Mouse (Mus musculus): ENCODE measurements around the gene Gm28372. TPM values are rescaled to one million over a fixed set of nuclear protein-coding genes. Genes with fewer than 3 reads are reported as not detected.

The Gm28372 gene
- total RNA-seq, 2 experiments from 2014 or later, result not detected

DNA sequence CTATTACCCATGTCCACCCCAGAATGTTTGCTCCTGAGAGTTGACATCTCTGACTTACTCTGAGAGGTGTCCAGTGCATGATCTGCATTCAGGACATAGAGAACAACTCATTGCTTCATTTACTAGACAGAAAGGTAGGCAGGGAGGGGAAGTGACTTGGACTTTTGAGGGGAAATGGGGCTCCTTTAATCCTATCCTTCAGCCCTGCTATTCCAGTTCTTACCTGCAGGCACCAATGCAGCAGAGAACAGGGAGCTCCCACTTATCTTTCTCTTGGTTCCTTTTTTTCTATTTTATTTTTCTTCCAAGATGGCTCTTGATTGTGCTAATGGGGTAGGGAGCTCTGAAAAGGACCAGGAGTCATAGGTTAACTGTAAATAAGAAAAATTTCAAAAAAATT, 43.4 kb downstream of the Gm28372 start:
- DNase-seq, result no peak
- intact Hi-C loops (cut with DNase I; ENCODE audit: low total_unique reads), result no loop called here

DNA sequence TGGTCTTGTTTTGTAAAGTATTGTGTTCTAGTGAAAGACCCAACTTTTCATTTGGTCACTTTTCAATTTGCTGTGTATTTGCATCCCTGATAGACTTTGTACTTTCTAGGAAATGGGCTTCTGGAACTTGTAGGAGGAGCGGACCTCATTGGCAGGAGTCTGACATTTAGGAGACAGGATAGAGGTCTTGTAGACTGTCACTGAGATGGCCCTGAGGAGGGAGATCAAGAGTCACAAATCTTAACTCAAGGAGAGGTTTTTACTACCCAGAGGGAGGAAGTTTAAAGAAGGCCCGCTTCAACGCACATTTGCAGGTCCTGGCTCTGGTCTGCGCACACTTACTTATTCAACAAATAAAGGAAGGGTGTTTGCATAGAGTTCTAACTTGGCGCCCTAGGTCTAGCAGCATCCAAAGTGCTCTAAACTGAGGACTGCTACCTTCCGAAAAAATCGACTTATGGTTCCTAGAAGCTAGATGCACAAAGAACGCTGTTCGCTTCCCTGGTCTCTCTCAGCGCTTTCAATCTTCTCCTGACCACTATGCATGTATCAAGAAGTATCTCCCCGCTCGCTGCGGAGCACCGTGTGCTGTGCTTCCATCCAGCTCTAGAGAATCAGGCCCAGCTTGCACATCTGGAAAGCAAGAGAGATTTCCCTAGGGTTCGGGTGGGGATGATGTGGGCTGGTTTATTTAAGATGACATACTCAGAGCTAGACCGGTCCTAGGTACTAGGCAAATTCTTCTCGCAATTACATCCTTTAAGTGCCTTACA, 44.2 kb downstream of the Gm28372 start:
- intact Hi-C loops (cut with DNase I; ENCODE audit: low total_unique reads), result no loop called here
- DNase-seq, result no peak

GRCm38 (mm10) chr2:130449794-130450433, 44.9 kb downstream of the Gm28372 start, which contains the start of gene Ptpra:
Ptpra (plus strand) TSS chr2:130450278.
- DNase-seq, result peak; percentile 91
- intact Hi-C loops (cut with DNase I; ENCODE audit: low total_unique reads), result no loop called here

DNA sequence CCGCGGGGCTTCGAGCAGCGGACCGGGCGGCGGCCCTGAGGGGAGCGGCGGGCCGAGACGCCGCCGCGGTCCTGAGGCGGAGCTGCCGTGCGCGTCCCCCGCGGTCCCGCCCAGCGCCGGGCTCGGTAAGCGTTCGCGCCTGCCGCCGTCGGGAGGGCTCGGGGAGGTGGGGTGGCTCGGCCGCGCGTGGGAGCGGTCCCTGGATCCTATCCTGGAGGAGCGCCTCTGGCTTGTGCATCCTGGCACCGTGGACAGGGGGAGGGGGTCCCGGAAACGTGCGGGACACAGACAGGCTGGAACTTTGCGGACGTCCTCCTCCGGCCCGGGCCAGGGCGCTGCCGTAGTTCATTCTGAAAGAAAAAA, 45.4 kb downstream of the Gm28372 start:
- intact Hi-C loops (cut with DNase I; ENCODE audit: low total_unique reads), result no loop called here
- DNase-seq, result peak; percentile 75

GRCm38 (mm10) chr2:130451086-130451726, 46.2 kb downstream of the Gm28372 start:
- no peak for DNase-seq
- intact Hi-C loops (cut with DNase I; ENCODE audit: low total_unique reads), result no loop called here

- intact Hi-C loops (cut with DNase I; ENCODE audit: low total_unique reads), result no loop called here
- no peak for DNase-seq
Measured at GRCm38 (mm10) chr2:130451727-130452090, 46.7 kb downstream of the Gm28372 start.

DNA sequence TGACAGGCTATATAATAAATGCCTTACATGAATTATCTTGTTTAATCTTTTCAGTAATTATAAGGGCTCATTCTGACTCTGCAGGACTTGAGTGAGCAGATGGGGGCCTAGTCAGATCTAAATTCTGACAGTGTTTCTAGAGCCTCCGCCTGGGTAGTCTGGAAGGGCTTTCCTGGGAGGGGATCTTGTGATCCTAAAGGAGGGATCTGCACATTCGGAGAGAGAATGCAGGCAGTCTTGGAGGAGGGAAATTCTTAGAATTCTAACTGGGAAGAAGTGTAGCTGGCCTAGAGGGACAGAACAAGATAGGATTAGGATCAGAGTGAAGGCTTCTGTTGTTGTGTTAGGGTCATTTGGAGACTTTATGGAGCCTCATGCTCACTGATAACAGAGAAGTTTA, 47.2 kb downstream of the Gm28372 start:
- intact Hi-C loops (cut with DNase I; ENCODE audit: low total_unique reads), result no loop called here
- DNase-seq, result no peak

DNA sequence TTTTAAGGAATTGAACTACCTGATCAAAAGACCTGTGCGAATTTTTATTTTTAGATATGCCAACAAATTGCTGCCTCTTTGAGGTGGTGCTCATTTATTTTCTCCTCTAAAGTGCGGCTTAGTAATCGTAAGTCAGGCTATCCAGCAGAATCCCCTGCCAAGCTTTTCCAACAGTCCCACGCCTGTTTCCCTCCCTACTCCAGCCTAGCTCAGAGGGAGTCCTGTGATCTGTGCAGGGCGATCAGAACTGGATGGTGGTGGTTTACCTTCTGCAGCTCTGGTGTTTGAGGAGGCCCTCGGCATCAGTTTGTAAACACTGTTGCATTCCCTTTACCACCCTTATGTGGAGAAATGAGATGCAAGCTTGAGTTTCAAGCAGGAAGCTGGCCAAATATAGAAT, 48.4 kb downstream of the Gm28372 start:
- intact Hi-C loops (cut with DNase I; ENCODE audit: low total_unique reads), result no loop called here
- DNase-seq, result no peak

DNA sequence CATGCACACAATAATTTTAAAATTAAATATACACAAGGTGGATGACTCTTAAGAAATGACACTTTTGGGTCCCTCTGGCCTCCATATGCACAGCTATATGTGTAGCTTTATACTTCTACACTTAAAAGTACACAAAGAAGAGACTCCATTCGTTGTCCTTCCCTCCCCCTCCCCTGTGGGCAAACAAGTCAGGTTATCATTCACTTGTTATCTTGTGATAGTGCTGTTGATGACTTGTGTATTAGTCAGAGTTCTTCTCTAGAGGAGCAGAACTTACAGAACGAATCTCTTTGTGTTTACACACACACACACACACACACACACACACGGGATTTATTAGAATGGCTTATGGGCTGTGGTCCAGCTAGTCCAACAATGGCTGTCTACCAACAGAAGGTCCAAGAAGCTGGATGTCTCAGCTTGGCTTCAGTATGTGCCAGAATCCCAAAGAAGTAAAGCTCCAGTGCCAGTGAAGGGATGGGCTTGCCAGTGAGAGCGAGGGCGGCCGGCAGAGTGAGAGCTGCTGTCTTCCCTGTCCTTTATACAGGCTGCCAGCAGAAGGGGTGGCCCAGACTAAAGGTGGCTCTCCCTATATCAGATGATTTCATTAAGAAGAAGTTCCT, 49.8 kb downstream of the Gm28372 start:
- DNase-seq, result peak; percentile 23
- intact Hi-C loops (cut with DNase I; ENCODE audit: low total_unique reads), result loop anchor here (5.0 kb wide), 1 partner anchor 47 kb away; no protein-coding TSS in a partner anchor

Other genes starting within 250 kb of the Gm28372 start
- gene Snrpb, start 225.8 kb upstream of the Gm28372 start, total RNA-seq (2021), result 100 to 1,000 TPM; 122 to 127 TPM
- not detected for gene Tmc2, start 210.0 kb upstream of the Gm28372 start, total RNA-seq (2021)
- 10 to 100 TPM; 37.1 to 37.4 TPM for gene Nop56, start 130.8 kb upstream of the Gm28372 start, total RNA-seq (2021)
- gene Idh3b, start 120.7 kb upstream of the Gm28372 start, total RNA-seq (2021), result 100 to 1,000 TPM; 402 to 460 TPM
- under 1 TPM; 0.66 to 0.73 TPM for gene Ebf4, start 110.1 kb upstream of the Gm28372 start, total RNA-seq (2021)
- 10 to 100 TPM in 1 of 2 experiments, 1 to 10 TPM in 1; 7.6 to 10.2 TPM for gene Cpxm1, start 7.7 kb upstream of the Gm28372 start, total RNA-seq (2021)
- gene 1700020A23Rik, start within 50 bp of the Gm28372 start, total RNA-seq (2021), result not detected
- not detected for gene Tmem239, start 1.2 kb downstream of the Gm28372 start, total RNA-seq (2021)
- gene Vps16, start 19.1 kb downstream of the Gm28372 start, total RNA-seq (2021), result 10 to 100 TPM; 17.2 to 17.3 TPM
- 1 to 10 TPM; 3.2 to 4.5 TPM for gene Pced1a, start 19.5 kb downstream of the Gm28372 start, total RNA-seq (2021)
- 10 to 100 TPM; 28.6 to 33.0 TPM for gene Ptpra, start 45.0 kb downstream of the Gm28372 start, total RNA-seq (2021)
- 10 to 100 TPM; 41.6 to 47.5 TPM for gene Mrps26, start 158.5 kb downstream of the Gm28372 start, total RNA-seq (2021)
- gene Oxt, start 170.9 kb downstream of the Gm28372 start, total RNA-seq (2021), result not detected
- not detected for gene Avp, start 177.3 kb downstream of the Gm28372 start, total RNA-seq (2021)
- 1 to 10 TPM; 5.4 to 6.1 TPM for gene Fastkd5, start 224.8 kb downstream of the Gm28372 start, total RNA-seq (2021)
- 1 to 10 TPM; 3.8 to 5.2 TPM for gene Ubox5, start 224.8 kb downstream of the Gm28372 start, total RNA-seq (2021)
- gene Lzts3, start 237.6 kb downstream of the Gm28372 start, total RNA-seq (2021), result 1 to 10 TPM; 1.7 to 2.5 TPM

All from gastrocnemius, postnatal 14 days (tissue).